Mouse (Mus musculus) thymus, postnatal 36 days (tissue): ENCODE results near the gene Dazl.

Source experiments
- DNase-seq, 2 experiments: peaks; one replicate each; pipeline ENCODE4 v3.0.0; 2022; ENCODE audit warnings: mixed read lengths in 2 of 2

Dazl gene

DNA sequence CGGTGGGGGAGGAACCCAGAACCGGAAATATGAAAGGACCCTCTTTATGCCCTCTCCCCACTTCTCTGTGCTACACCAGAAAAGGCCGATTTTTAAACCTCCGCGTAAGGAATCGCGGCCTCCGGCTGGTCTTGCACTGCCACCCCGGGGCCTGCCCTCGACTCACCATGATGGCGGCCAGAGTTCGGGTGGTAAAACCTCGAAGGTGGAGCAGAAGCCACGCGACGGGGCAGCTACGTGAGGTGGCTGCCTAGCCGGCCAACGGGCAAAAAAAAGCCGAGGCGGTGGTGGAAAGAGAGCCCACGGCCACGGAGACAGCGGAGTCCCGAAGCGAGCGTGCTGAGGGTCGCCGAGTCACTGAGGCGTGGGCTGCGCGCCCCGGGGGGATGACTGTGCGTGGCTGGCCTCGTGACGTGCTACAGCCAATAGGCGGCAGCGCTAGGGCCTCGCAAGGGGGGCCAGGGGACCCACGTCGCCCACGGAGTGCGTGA, at the start of gene Dazl:
TSS of gene Dazl (minus strand) at position 396 of the 491 bp plus-strand sequence.
- peak in 1 of 2 experiments; percentile 42 for DNase-seq

DNA sequence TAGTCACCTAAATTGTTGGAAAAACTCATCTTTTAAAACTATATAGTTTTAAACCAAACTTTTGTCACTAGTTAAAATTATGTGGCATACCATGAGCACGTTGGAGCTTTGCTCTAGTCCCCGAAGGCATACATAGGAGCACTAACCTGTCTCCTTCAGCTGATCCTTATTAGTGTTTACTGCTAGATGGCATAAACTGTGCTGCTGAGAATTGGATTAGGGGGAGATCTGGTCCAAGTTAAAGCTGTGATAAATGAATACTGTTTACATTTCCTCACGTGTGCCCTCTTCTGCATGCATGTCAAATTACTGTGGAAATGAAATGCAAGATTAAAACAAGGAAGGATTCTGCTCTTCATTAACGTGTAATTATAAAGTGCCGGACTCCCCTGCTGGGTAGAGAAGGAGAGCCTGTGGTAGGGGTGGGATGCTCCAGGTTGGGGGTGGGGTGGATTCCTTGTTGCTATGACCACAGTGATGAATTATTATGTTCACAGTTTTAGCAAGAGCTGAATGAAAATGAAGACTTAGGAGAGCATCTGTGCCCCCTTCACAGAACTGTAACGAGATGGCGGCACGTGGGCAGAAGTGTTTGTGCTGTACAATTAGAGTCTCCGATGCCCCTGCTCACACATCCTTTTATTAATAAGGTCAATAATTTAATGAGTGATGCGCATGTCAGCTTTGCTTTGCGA, 48.6 kb upstream of the Dazl start:
- no peak for DNase-seq

DNA sequence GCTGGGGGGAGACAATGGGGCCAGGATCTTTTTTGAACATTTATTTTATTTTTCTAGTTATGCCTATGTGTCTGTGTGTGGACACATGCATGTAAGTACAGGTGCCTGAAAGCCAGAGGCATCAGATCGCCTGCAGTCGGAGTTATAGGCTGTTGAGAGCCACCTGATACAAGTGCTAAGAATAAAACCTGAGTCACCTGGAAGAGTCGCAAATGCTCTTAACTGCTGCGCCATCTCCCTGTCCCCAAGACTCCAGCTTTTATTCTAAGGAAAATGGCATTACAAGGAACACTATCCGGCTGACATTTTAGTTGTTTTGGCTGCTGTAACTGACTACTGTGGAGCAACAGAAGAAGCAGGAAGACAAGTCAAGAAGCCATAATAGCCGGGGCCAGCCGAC, 45.5 kb upstream of the Dazl start:
- DNase-seq = no peak

DNA sequence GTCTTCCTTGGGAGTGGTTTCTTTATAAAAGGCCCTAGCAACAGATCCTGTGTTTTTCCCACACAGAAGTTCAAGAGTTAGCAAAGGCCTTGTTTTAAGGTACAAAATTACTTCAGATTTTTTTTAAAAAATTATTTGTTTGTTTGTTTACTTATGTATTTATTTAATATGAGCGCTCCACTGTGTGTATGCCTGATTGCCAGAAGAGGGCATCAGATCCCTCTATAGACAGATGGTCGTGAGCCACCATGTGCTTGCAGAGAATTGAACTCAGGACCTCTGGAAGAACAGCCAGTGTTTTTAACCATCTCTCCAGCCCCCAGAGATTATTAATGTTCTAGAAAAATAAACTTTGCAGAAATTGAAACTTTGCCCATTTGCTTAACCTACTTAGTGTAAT, 42.3 kb upstream of the Dazl start:
- no peak for DNase-seq

DNA sequence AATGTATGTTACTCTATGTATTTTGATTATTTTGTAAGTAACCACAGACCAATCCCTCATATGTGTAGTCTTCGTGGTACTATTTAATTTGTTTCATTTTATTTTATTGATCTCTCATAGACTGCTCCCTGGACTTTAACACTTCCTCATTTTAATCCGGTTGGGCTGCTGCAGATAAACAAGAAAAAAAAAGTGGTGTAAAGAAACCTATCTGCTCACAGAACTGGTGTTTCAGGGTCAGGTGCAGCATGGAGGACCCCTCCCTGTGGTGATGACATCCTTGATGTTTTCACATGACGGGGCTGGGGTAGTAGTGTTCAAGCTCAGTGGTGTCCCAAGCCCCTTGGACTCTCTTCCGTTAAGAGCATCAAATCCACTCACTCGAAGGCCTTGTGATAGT, 41.3 kb upstream of the Dazl start:
- DNase-seq = no peak

DNA sequence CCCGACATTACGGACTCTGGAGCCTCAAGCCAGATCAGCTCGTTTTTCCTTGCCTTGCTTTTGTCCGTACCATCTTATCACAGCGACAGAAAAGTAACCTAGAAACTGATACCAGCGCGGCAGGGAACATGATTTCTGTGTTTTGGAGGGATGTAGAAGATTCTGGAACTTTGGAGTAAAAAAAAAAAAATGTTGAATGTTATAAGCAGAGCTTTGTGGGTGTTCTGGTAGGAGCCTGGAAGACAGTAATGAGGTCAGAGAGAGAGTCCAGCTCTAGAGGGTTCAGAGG, 38.5 kb upstream of the Dazl start:
- DNase-seq = no peak

DNA sequence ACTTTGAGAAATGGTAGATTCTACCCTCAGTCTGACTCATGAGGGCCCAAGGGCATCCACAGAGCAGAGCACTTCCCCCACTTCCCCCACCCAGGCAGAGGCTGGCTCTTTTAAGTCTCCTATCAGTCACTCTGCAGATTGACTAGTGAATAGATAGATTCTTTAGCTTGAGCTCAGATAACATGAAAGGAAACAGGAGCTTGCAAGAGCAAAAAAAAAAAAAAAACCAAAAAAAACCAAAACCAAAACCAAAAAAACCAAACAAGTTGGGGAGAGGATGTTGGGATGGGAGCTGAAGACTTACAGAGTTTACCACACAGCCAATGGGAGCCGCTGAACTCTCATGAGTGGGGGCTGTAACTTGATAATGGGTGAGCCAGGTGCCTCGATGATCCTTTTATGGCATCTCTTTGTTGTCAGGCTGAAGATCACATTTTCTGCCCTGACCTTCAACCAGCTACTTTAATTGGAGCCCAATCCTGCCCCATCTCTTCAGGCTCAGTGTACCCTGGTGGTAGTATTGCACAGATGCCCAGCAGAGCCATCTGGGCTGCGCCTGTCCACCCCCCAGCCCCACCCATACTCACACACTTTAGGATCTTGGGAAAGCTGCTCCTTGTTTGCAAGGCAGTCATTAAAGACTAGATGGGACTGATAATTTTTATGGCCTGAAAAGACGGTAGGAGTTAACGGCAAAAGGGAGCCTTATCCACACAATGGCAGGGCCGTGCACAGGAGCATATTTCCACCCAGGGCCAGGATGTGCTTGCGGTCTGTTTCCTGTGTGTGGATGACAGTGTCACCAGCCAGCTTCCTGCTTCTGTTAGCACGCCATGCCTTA, 38.0 kb upstream of the Dazl start:
- DNase-seq = peak; percentile 59 to 75

DNA sequence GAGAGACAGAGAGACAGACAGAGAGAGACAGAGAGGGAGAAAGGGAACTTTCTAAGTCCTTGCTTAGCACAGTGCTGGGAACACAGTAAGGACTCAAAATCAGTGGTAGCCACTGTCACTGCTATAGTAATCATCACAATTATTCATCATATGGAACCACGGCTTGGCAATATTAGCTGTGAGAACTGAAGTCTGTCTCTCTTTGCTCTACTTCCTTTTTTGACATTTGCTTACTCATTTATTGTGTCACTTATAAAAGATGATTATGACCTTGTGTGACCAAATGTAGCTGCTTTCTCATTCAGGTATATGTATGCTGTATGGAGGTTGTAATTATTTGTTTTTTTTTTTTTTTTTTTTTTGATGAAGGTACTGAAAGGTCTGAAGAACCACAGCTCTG, 36.8 kb upstream of the Dazl start:
- DNase-seq = no peak

DNA sequence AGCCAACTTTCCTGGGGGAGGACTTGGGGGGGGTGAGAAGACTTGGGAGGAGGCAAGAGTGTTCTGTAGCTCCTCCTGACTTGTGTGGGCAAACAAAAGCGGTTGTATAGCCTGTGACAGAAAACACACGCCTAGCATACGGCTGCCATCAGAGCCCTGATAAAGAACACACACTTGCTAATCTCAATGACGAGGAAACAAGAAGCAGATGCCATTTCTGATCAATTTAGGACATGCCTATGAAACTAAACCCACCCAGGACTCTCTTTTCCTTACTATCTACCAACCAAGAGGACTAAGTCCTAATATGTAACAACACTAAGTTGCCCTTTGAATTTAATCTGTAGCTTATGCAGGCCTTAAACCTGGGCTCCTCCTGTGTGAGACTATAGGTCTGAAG, 31.2 kb upstream of the Dazl start:
- DNase-seq = no peak

DNA sequence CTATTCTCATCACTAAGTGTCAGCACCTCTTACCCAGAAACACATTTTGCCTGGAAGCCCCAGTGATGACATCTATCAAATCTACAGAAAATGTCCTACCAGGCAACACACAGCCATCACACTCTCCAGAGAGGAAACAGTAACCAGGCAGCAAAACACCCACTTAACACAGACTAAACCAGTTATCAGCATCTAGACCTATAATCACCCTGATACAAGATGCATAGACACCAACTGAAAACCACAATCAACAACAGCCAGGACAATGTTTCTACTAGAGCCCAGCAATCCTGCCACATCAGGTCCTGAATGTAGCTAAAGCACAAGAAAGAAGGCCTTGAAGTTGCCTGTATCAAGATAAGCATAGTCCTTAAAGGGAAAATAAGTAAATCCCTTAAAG, 25.4 kb upstream of the Dazl start:
- DNase-seq = no peak

DNA sequence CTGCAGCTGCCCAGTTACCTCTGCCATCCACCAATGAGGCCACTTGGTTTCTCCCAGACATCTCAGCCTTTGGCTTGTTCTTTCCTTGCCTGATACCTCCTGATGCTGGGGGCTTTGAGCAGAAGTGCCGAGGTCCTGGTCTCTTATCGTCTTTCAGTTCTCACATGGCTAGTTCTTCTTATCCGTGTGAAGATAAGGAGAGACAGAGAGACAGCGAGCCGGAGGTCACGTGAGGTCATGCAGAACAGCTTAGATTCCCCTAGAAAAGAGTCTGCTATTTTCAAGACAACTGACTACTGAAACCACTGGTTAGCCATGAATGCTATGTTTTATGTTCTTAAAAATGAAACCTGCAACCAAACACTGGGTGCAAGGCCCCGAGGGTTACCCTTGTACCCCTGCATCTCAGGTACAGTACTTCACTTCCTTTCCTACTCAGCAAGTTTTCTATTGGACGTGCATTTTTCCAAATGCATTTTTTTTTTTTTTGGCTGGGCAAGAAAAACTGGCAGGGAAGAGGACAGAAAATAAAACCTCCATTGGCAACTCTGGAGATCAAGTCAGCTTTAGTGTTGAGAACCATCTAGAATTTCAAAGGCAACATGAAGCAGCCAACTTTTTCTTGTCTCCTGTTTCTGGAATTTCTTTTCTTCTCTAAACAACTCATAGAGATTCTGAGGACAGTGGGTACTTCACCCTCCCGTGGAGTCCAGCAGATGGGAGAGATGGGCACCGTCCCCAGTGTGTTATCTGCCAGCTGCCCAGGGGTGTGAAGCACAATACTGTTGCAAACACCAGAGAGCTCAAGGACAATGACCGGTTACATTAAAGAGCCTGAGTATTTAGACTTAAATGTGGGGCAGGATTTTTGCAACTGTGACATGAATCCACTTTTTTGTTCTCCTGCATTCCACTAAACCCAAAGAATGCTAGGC, 23.0 kb upstream of the Dazl start:
- no peak for DNase-seq

DNA sequence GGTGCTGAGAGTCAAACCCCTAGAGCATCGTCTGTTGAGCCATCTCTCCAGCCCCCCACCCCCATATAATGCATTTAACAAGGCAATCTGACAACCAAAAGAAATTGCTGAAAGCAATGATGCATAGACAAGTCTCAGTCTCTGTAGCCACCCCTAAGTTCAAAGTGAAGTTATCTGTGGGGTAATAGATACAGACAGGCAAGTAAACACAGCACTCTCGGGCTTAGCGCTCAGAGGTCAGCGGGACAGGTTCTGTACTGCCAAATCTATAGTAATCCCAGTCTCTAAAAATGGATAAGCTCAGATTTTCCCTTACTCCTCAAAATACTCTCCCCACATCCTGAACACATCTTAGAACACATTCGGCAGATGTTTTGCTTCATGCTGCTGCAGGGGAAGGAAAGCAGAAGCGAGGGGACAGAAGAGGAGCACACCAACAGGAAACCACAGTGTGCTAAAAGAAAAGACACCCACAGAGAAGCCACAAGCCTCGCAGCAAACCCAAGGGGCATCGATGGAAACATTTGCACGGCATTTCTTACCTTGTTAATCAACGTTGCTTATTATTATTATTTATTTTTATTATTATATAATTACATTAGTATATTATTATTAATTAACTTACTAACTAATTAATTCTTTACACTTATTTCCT, 16.8 kb upstream of the Dazl start:
- peak in 1 of 2 experiments; percentile 19 for DNase-seq

DNA sequence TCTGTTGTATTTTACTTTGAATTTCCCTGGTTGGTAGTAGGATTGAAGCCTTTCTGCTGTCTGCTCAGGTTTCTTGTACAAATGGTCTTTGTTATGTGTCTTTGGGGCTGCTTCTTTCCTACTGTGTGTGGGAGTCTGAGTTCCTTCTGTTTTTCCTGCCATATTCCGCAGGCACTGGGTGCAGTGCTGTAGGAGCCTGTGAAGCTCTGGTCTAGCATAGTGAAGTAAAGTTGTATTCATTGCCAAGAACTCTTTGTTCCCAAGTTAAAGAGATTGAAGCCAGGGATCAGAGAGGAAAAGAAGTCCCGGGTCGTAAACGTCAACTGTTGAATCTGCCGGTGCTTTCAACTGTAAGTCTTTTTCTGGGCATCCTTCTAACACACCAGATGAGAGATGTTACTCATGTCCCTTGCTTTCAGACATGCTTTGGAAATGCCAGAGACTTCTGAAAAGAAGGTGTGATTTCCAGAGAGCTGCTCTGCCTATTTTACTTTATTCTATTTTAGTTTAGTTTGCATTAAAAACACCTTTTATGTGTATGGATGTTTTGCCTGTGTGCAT, 16.2 kb upstream of the Dazl start:
- DNase-seq = no peak

DNA sequence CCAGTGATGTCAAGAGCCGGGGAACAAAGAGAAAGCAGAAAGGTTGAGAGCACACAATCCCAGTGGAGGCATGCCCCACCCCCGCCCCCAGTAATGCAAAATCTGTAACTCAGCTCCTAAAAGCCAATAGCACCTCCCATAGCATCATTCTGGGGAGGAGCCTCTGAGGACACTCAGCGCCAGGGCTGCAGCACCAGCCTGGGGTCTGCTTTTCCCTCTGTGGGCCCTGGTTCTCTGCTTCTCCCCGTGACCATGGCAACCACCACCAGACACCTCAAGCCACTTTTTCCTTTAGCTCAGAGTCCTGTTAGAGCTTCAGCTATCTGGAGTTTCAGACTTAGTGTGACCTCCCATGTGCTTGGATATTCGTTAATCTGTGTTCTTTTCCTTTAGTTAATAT, 15.4 kb upstream of the Dazl start:
- no peak for DNase-seq

DNA sequence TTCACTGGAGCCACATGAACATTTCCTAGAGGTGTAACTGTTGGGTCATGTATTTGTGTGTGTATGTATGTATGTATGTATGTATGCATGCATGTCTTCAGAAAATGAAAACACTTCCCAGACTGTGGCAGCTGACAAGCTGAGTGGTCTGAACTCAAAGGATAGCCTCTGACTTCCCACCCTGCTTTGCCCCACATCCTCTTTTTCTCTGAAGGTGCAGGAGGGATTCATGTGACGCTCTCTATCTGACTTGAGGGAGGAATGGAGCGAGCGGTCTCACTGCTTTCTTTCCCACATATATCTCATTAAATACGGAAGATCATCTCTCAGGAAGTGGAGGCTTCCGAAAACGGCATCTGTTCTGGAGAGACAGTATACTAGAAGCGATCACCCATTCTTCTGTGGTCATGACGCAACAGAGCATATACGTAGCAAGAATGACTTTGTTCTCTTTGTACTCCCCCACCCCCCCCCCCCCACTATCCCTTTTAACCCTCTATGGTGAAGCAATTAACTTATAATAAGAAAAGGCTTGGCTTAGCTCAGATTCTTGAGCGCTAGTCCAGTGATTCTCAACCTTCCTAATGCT, 14.7 kb upstream of the Dazl start:
- DNase-seq = no peak

DNA sequence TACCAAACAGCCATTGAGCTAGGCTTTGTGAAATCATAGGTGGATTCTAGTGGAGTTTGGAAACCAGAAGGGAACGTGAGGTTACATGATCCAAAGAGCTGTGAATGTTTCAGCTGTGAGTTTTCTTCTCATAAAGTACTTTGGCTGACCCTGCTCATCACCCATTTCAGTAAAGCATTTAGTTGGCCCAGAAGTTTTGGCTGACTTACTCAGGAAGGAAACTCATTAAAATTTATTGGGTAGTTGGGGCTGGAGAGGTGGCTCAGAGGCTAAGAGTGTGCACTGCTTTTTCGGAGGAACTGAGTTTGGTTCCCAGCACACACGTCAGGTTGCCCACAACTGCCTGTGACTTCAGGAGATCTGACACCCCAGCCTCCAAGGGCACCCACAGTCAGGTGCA, 9.4 kb upstream of the Dazl start:
- no peak for DNase-seq

DNA sequence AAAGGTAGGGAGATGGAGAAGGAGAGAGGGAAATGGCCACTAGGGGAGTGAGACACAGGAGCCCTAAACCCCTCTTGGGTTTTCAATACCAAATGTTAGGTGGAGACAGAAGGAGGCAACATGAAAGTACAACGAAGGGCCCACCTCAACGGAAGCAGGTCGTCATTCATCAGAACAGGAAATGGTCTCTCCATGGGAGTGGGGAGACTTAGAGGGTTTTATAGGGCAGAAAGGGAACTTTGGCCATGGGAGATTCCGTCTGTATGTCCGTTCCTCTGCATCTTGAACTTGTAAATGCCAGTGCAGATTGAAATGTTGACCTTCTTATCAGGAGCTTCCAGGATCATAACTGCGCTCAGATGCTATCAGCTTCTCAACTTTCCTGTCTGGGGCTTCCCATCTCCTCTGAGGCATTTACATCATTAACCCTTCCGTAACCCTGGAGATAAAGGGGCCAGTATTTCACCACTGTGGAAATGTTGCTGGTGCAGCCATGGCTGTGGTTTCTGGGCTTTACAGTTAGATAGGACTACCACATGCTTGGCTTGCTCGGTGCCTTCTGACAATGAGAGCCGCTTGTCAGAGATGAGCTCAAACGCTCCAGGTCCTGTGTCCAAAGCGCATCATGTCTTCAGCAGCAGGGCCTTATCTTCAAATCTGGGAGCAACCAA, 6.9 kb upstream of the Dazl start:
- DNase-seq = no peak

DNA sequence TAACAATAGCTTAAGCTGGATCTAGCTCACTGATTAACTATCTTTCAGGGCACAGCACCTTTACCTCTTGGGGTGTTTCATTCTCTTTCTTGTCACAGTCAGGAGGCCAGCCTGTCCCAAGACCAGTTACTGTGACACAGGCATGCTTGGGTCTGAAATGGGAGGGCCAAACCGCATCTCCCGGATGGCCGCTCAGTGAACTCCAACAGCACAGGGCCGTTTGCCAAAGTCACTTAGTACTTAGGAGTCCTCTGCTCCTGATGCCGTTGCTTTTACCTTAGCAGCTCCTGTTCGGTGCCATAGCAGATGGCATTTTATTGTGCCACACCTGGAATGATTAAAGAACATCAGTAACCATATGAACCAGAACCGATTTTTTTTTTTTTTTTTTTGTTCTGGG, 5.4 kb upstream of the Dazl start:
- DNase-seq = no peak

DNA sequence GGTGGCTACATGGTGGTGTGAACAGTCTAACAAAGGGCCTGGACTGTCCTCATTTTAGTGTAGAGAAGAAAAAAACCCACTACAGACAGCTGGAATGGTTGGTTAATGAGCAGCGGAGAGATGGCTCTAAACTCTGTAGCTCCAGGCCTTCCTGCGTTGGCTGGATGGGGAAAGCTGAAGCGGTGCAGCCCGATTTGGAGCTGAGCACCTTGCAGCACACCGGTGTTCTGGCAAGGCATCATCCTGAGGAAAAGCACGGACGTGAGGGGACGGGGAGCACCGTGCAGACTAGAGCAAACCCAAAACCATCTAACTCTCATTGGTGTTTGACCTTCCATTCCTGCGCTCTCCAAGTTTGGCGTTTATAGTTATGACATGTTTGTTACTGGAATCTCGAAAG, 1.3 kb upstream of the Dazl start:
- DNase-seq = no peak

DNA sequence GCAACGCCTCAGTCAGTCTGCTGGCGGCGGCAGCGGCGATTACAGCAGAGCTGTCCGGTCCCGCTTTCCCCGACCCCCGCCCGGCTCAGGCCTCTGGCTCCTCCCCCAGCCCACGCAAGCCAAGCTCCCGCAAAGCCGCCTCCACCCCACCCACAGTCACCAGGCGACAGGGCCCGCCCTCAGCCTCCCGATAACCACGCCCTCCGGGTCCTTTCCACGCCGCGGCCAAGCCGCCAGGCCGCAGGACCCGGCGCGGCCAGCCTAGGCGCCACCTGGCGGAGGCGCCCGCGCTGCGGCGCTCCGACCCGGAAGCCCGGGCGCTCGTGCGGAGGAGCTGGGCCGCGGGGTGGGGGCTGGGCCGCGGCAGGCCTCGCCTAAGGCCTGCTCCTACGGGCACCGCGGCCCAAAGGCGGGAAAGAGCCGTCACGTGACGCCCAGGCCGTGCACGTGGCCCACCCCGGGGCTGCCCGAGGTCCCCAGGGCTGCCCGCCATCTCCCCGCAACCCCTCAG, 720 bp downstream of the Dazl start:
- DNase-seq = peak; percentile 86 to 90

DNA sequence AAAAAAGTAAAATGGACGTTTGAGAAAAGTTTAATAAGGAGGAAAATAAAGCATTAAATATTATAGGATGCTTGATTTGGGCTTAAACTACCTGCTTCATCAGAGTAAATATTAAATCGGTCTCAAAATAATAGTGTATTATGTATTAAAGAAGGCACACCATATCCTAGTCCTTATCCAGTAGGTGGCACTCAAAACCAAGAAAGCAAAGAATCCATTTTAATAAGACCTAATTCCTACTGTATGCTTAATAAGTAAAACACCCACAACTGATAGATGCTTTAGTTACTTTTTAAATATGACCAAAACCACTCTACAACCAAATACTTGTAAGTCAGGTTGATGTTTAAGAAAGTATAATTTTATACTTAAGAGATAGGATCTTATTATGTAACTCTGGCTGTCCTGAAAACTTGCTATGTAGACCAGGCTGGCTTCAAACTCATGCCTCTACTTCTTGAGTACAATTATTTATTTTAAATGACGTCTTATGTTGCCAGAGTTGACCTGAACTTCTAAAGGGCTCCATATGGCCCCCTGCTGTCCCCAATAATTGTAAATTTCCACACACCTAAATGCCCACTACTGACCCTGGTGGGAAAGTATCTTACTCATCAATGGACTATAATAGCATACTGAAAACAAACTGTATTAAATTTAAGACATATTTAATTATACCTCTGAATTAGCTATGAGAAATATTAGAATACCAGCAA, 1.8 kb downstream of the Dazl start:
- no peak for DNase-seq
